Mouse (Mus musculus): ENCODE measurements around the gene Tmem41a.

DNA sequence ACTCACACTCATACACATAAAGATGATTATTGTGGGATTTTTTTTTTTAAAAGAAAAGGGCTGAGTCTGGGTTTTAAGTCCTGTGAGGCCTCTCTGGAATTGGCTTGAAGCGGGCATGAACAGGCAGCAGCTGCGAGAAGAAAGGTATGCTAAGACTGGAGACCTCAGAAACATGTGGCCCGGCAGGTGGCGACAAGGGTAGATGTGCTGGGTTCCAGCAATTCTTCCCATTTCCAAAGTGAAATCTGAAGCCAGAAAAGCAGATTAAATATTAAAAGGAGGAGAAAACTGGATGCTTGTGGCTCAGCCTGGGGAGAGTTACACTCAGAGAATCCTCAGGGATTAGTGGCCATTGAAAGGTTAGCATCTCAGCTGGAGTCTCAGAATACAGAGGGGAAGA, 24.1 kb upstream of the Tmem41a start:
- TF ChIP-seq CTCF (IDR thresholded peaks at IDR 0.05; ENCODE audit: extremely low read depth, insufficient read depth, insufficient read length, insufficient replicate concordance), result no peak
- TF ChIP-seq POLR2A (IDR thresholded peaks at IDR 0.05; ENCODE audit: low read depth, low read length), result no peak
